Mouse (Mus musculus): ENCODE data around the gene Atg7.

- no peak for TF ChIP-seq E2F4 (IDR thresholded peaks at IDR 0.05; ENCODE audit: insufficient read depth)
- TF ChIP-seq TCF12 (IDR thresholded peaks at IDR 0.05; ENCODE audit: insufficient read depth, poor library complexity, severe bottlenecking): no peak
- TF ChIP-seq POLR2AphosphoS2 (IDR thresholded peaks at IDR 0.05; ENCODE audit: insufficient read length, low read depth): no peak
- no peak for TF ChIP-seq POLR2A (IDR thresholded peaks at IDR 0.05; ENCODE audit: insufficient read length, low read depth)
- TF ChIP-seq MYOG (IDR thresholded peaks at IDR 0.05; ENCODE audit: control insufficient read depth in 1 of 3, insufficient read depth in 1 of 3, insufficient read length in 2 of 3, low read depth in 2 of 3): no peak
- TF ChIP-seq MYOD1 (IDR thresholded peaks at IDR 0.05; ENCODE audit: control insufficient read depth in 1 of 3, insufficient read length in 2 of 3, low read depth in 2 of 3): no peak
- no peak for TF ChIP-seq MAX (IDR thresholded peaks at IDR 0.05; ENCODE audit: low read depth)
- TF ChIP-seq SRF (IDR thresholded peaks at IDR 0.05; ENCODE audit: control insufficient read depth, insufficient read length, low read depth): no peak
- TF ChIP-seq TCF3 (IDR thresholded peaks at IDR 0.05; ENCODE audit: insufficient read length, low read depth): no peak
Observed at GRCm38 (mm10) chr6:114836433-114836832, 193.5 kb downstream of the Atg7 start.

Measured in myocyte (in vitro differentiated cells).